ENCODE assay signal across 14 mouse cellular contexts in the genomic region with DNA sequence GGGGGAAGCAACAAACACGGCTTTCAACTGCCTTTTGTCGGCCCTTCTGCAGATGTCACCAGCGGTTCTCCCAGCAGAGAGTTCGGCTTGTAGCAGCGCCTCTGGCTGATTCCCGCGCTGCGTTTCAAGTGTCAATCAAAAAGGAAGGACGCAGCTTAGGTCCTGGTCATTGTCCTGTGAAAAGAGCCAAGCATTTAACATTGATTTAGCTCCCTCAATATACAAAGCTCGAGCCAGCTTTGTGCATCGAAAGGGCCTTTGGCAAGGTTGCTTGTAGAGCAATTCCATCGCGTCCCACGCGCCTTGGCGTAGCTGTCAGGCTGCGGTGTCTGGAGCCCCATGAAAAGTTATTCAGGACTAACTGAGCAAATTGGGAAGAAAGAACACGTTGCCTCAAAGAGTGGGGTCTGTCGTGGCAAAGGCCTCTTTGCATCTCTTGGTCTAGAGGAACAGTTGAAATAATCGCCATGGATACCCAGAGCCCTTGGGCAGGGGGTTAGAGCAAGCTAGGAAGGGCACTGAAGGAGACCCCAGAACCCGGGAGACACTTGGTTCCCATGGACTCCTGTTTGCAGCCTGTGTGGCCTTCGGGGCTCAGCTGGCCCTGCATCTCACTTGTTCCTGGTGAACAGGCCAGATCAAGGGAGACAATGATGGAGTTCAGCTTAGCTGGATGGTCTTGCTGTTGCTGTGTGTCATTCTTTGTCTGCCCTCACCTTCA.
A peak's percentile ranks its signal among the peaks of the same experiment; 100 is the strongest.
DNase-seq lines count a peak whose midpoint lies in the region; ATAC-seq lines count a peak whose summit lies in the region.
"Had no signal": no experiment of that assay in that cellular context is flagged by ENCODE, and none has a peak within 500 bp of the region (broad histone marks: within the 10 kb centered on the region; RNA-seq: fewer than 3 reads in every experiment).

No protein-coding gene starts in this region.

- no peak overlapping the region for H3K4me3 ChIP-seq in forebrain, embryonic 15.5 days
- H3K4me3 ChIP-seq in midbrain, embryonic 10.5 days = no peak overlapping the region; the same call in 1 of the 2 replicates
- no peak overlapping the region for H3K4me3 ChIP-seq in neural tube, embryonic 15.5 days (replicated peaks)
- H3K4me3 ChIP-seq in kidney, embryonic 14.5 days (ENCODE audit: low read length) = no peak overlapping the region
- H3K4me3 ChIP-seq: liver, embryonic 15.5 days; neural tube, embryonic 12.5 days had no signal

- peak; percentile 12 to 41 for DNase-seq in adrenal gland, adult (ENCODE audit: inconsistent age in 2 of 2, low spot score in 1 of 2)
- no peak for DNase-seq in adrenal gland, postnatal 25 days
- peak; percentile 68 for DNase-seq in midbrain, embryonic 10.5 days (ENCODE audit: low spot score)
- DNase-seq in kidney, postnatal 4 days = no peak
- DNase-seq in thymus, postnatal 0 days (ENCODE audit: low spot score) = no peak
- DNase-seq: adrenal gland, postnatal 10 days; cerebellum, adult 11-12 months; kidney, adult 11 months; thymus, postnatal 14 days had no signal

- no peaks in the 10 kb centered on the region for H3K36me3 ChIP-seq in forebrain, embryonic 15.5 days
- H3K36me3 ChIP-seq in midbrain, embryonic 10.5 days = no peaks in the 10 kb centered on the region
- no peaks in the 10 kb centered on the region for H3K36me3 ChIP-seq in neural tube, embryonic 15.5 days
- H3K36me3 ChIP-seq in kidney, embryonic 14.5 days (ENCODE audit: control insufficient read depth, insufficient read depth, low read length) = no peaks in the 10 kb centered on the region
- H3K36me3 ChIP-seq: liver, embryonic 15.5 days; neural tube, embryonic 12.5 days had no signal

- H3K9ac ChIP-seq in forebrain, embryonic 15.5 days (replicated peaks) = no peak overlapping the region; the same call in 1 of the 2 replicates
- no peak overlapping the region for H3K9ac ChIP-seq in neural tube, embryonic 15.5 days (replicated peaks)
- H3K9ac ChIP-seq in kidney, embryonic 14.5 days (ENCODE audit: low read depth, low read length) = no peak overlapping the region
- H3K9ac ChIP-seq: liver, embryonic 15.5 days; neural tube, embryonic 12.5 days had no signal

- peak; percentile 38; the same call in 1 of the 2 replicates for ATAC-seq in forebrain, embryonic 15.5 days (replicated peaks)
- no peak for ATAC-seq in neural tube, embryonic 15.5 days (ENCODE audit: low FRiP score)
- ATAC-seq in kidney, embryonic 14.5 days (ENCODE audit: low FRiP score, low TSS enrichment) = no peak

- no peak overlapping the region for H3K27ac ChIP-seq in forebrain, embryonic 15.5 days (replicated peaks)
- H3K27ac ChIP-seq in midbrain, embryonic 10.5 days (replicated peaks) = peak overlapping the region; percentile 80
- H3K27ac ChIP-seq in neural tube, embryonic 15.5 days (replicated peaks) = no peak overlapping the region
- no peak overlapping the region for H3K27ac ChIP-seq in kidney, embryonic 14.5 days (ENCODE audit: low read depth, low read length)
- H3K27ac ChIP-seq: liver, embryonic 15.5 days; neural tube, embryonic 12.5 days had no signal

- 19% methylated on average over 22 of the region's 22 CpGs for WGBS in forebrain, embryonic 15.5 days
- WGBS in midbrain, embryonic 10.5 days = 37% methylated on average over 22 of the region's 22 CpGs
- 37% methylated on average over 22 of the region's 22 CpGs for WGBS in neural tube, embryonic 15.5 days
- WGBS in kidney, embryonic 14.5 days = 73% methylated on average over 22 of the region's 22 CpGs

- H3K27me3 ChIP-seq in forebrain, embryonic 15.5 days = 0 out of 2 replicates have a peak, but pooled peaks cover 1% of the 10 kb centered on the region
- peaks cover 59% of the 10 kb centered on the region for H3K27me3 ChIP-seq in midbrain, embryonic 10.5 days (ENCODE audit: low read depth, poor library complexity, severe bottlenecking)
- H3K27me3 ChIP-seq in neural tube, embryonic 15.5 days (replicated peaks) = peaks cover 5% of the 10 kb centered on the region; the same call in 1 of the 2 replicates
- H3K27me3 ChIP-seq in kidney, embryonic 14.5 days (ENCODE audit: control insufficient read depth, insufficient read depth, low read length) = peaks cover 11% of the 10 kb centered on the region
- H3K27me3 ChIP-seq: liver, embryonic 15.5 days had no signal

- H3K9me3 ChIP-seq in forebrain, embryonic 15.5 days = no peaks in the 10 kb centered on the region
- no peaks in the 10 kb centered on the region for H3K9me3 ChIP-seq in midbrain, embryonic 10.5 days (replicated peaks)
- H3K9me3 ChIP-seq in neural tube, embryonic 15.5 days (replicated peaks) = no peaks in the 10 kb centered on the region
- H3K9me3 ChIP-seq in kidney, embryonic 14.5 days (ENCODE audit: control insufficient read depth, low read length) = no peaks in the 10 kb centered on the region
- H3K9me3 ChIP-seq: liver, embryonic 15.5 days; neural tube, embryonic 12.5 days had no signal

- peaks cover 14% of the 10 kb centered on the region for H3K4me1 ChIP-seq in forebrain, embryonic 15.5 days
- H3K4me1 ChIP-seq in midbrain, embryonic 10.5 days = peaks cover 37% of the 10 kb centered on the region
- peaks cover 11% of the 10 kb centered on the region for H3K4me1 ChIP-seq in neural tube, embryonic 15.5 days
- H3K4me1 ChIP-seq in kidney, embryonic 14.5 days (ENCODE audit: control insufficient read depth, insufficient read depth, low read length) = no peaks in the 10 kb centered on the region
- H3K4me1 ChIP-seq: liver, embryonic 15.5 days had no signal

- H3K4me2 ChIP-seq in forebrain, embryonic 15.5 days (replicated peaks) = peak overlapping the region; percentile 19; the same call in 1 of the 2 replicates
- H3K4me2 ChIP-seq in neural tube, embryonic 15.5 days = peak overlapping the region; percentile 5; the same call in 1 of the 2 replicates
- H3K4me2 ChIP-seq in kidney, embryonic 14.5 days (replicated peaks; ENCODE audit: low read depth, low read length) = no peak overlapping the region
- H3K4me2 ChIP-seq: liver, embryonic 15.5 days; neural tube, embryonic 12.5 days had no signal

Comparison
In these comparisons a context has a peak if more than half of its experiments do, and no peak if none do; other contexts are left out.
1. DNase-seq: peak in adrenal gland, adult (2 of 2) and midbrain, embryonic 10.5 days (single experiment); none in adrenal gland, postnatal 25 days (single experiment), kidney, postnatal 4 days (0 of 2) and thymus, postnatal 0 days (single experiment).